Comparison of ENCODE assay signal across 13 mouse cellular contexts in the genomic region with DNA sequence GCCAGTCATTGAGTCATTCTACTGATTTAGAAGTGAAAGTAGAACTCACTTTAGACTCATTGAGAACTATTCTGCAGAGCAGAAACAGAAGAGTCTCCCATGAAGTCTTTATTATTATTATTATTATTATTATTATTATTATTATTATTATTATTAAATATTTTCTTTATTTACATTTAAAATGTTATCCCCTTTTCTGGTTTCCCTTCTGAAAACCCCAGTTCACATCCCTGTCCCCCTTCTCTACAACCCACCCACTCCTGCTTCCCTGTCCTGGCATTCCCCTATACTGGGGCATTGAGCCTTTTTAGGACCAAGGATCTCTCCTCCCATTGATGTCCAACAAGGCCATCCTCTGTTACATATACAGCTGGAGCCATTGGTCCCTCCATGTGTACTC. TPM values are rescaled to one million over a fixed set of nuclear protein-coding genes. Genes with fewer than 3 reads are reported as not detected.
"Had no signal": no experiment of that assay in that cellular context is flagged by ENCODE, and none has a peak within 500 bp of the region (broad histone marks: within the 10 kb centered on the region; RNA-seq: fewer than 3 reads in every experiment).

Gene C030005K15Rik (minus strand): TSS at position 101 of the 400 bp plus-strand sequence.

RNA-seq across cellular contexts. Expression of gene C030005K15Rik, which starts in this region (rescaled TPM):
- polyA plus RNA-seq: neural tube, embryonic 13.5 days; neural tube, embryonic 14.5 days; neural tube, embryonic 15.5 days; small intestine, adult 2 months; spleen, adult 2 months; stomach, embryonic 14.5 days; stomach, embryonic 15.5 days; stomach, embryonic 16.5 days; stomach, postnatal 0 days; testis, adult 2 months; thymus, adult 2 months; thymus, postnatal 0 days; urinary bladder, adult 2 months had no signal
